Mouse (Mus musculus): Measurements from ENCODE around the gene Kcnq1. TPM values are rescaled to one million over a fixed set of nuclear protein-coding genes. Genes with fewer than 3 reads are reported as not detected.

The Kcnq1 gene
- polyA plus RNA-seq, 1 experiment from 2014 or later: 7.9 TPM

GRCm38 (mm10) chr7:143069751-143070400 lies 36.3 kb upstream of the Kcnq1 start:
- Histone ChIP-seq H3K9ac (peak overlapping the region; percentile 82), H3K4me2 (replicated peaks) (peak overlapping the region; percentile 96), H3K4me1 (replicated peaks) (peaks cover 21% of the 10 kb centered on the region), H3K4me3 (replicated peaks) (peak overlapping the region; percentile 80), H3K36me3 (peaks cover 21% of the 10 kb centered on the region; the same call in 1 of the 2 replicates), H3K27me3 (replicated peaks) (no peaks in the 10 kb centered on the region), H3K27ac (peak overlapping the region; percentile 82), H3K9me3 (no peaks in the 10 kb centered on the region)
- WGBS: 11% methylated on average over 30 of the region's 30 CpGs
- ATAC-seq: peak; percentile 27; the same call in 1 of the 2 replicates

DNA sequence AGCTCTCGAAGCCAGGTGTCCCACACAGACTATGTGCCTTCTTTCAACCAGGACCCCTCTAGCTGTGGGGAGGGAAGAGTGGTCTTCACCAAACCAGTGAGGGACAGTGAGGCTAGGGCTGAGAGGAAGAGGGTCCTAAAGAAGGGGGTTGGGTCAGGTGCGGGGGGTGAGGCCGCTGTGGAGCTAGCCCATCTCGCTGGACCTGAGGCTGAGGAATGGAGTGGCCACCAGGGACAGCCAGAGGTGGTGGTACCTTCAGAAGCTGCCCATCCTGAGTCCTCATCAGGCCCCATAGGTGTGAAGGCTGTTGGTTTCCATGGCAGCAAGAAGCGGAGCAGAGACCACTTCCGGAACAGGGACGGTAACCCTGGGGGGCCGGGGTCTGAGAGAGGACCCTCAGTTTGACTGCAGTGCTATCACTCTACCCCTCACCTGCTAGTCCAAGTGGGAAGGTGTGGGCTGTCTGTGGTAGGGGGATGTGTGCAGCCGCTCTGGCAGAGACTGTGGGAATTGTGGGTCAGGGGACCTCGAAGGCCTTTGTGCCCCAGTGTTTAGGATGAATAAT lies 35.6 kb upstream of the Kcnq1 start:
- H3K9me3 ChIP-seq: no peaks in the 10 kb centered on the region
- peak overlapping the region; percentile 96 for H3K4me2 ChIP-seq (replicated peaks)
- ATAC-seq: no peak
- no peaks in the 10 kb centered on the region for H3K27me3 ChIP-seq (replicated peaks)
- peak overlapping the region; percentile 82 for H3K9ac ChIP-seq
- no peak overlapping the region for H3K27ac ChIP-seq
- H3K36me3 ChIP-seq: peaks cover 21% of the 10 kb centered on the region; the same call in 1 of the 2 replicates
- WGBS: 80% methylated on average over 10 of the region's 10 CpGs
- peaks cover 21% of the 10 kb centered on the region for H3K4me1 ChIP-seq (replicated peaks)
- H3K4me3 ChIP-seq (replicated peaks): peak overlapping the region; percentile 80

DNA sequence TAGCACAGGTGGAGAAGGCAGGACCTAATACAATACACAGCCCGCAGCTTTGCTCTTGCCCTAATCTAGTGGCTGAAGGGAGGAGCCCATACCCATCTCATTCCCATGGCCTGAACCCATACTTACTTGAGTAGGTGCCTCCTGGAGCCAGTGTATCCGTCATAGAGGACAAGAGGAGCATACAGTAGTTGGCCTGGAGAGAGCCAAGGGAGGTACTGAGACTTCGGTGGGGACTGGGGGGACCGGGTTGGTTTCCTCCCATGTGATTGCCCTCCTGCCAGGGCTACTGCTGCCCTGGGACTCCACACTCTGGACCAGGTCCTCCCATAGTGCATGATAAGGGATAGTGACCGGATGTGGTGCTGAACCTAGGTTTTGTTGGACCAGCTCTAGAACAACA lies 33.6 kb upstream of the Kcnq1 start:
- Histone ChIP-seq H3K36me3 (0 out of 2 replicates have a peak, but pooled peaks cover 8% of the 10 kb centered on the region), H3K27me3 (replicated peaks) (no peaks in the 10 kb centered on the region), H3K4me3 (replicated peaks) (no peak overlapping the region), H3K4me2 (replicated peaks) (no peak overlapping the region), H3K27ac (no peak overlapping the region), H3K9me3 (no peaks in the 10 kb centered on the region), H3K9ac (no peak overlapping the region), H3K4me1 (replicated peaks) (peaks cover 21% of the 10 kb centered on the region)
- WGBS: 82% methylated on average over 5 of the region's 5 CpGs
- ATAC-seq: no peak

DNA sequence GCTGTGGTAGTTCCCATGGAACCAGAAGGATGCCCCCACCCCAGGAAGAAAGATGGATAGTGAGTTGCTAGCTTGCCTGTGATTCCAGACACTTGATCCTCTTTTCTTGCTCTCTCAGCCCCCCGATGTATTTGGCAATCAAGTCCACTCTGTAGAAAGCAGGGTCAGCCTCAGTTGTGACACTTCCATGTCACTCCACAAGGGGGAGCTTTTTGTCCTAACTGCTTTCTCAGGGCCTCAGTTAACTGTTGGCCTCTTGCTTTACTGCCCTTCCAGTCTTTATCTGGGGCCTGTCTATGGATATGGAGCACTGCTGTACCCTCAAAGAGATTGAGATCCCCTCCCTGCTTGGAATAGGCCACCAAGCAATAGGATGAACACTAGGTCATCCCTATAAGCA lies 33.1 kb upstream of the Kcnq1 start:
- H3K4me2 ChIP-seq (replicated peaks): no peak overlapping the region
- H3K36me3 ChIP-seq: 0 out of 2 replicates have a peak, but pooled peaks cover 3% of the 10 kb centered on the region
- H3K4me3 ChIP-seq (replicated peaks): no peak overlapping the region
- H3K9ac ChIP-seq: no peak overlapping the region
- 76% methylated on average over 1 of the region's 1 CpGs for WGBS
- H3K27me3 ChIP-seq (replicated peaks): no peaks in the 10 kb centered on the region
- H3K4me1 ChIP-seq (replicated peaks): peaks cover 19% of the 10 kb centered on the region
- H3K9me3 ChIP-seq: no peaks in the 10 kb centered on the region
- ATAC-seq: no peak
- no peak overlapping the region for H3K27ac ChIP-seq

GRCm38 (mm10) chr7:143075394-143075793 lies 30.8 kb upstream of the Kcnq1 start:
- no peak for ATAC-seq
- no peaks in the 10 kb centered on the region for H3K9me3 ChIP-seq

DNA sequence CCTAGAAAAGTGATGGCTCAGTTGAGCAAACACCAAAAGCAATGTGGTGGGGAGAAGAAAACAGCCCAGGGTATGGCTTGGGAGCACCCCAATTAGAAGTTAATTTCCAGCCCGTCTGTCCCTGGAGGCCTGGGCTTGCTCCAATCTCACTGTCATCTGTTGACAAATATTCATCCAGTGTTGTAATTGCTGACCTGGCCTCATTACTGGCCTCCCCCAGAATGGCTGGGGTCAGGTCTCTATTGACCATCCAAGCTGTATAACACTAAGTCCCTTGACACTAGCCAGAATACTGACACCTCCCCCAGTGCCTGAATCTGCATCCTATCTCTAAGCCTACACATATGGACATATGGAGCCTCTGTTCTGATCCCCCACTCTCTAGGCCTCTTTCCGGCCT lies 28.8 kb upstream of the Kcnq1 start:
- WGBS: 75% methylated on average over 2 of the region's 2 CpGs
- Histone ChIP-seq H3K27ac (no peak overlapping the region), H3K4me2 (replicated peaks) (no peak overlapping the region)

More at GRCm38 (mm10) chr7:143075394-143075793, 30.8 kb upstream of the Kcnq1 start:
- Histone ChIP-seq H3K9ac (no peak overlapping the region), H3K4me3 (replicated peaks) (no peak overlapping the region), H3K27ac (no peak overlapping the region), H3K4me1 (replicated peaks) (peaks cover 7% of the 10 kb centered on the region), H3K27me3 (replicated peaks) (no peaks in the 10 kb centered on the region), H3K4me2 (replicated peaks) (no peak overlapping the region), H3K36me3 (0 out of 2 replicates have a peak, but pooled peaks cover 3% of the 10 kb centered on the region)
- 79% methylated on average over 5 of the region's 5 CpGs for WGBS

GRCm38 (mm10) chr7:143082024-143082423 lies 24.1 kb upstream of the Kcnq1 start:
- Histone ChIP-seq H3K27ac (no peak overlapping the region), H3K4me3 (replicated peaks) (no peak overlapping the region), H3K9me3 (no peaks in the 10 kb centered on the region), H3K4me1 (replicated peaks) (peaks cover 5% of the 10 kb centered on the region; the same call in 1 of the 2 replicates), H3K36me3 (no peaks in the 10 kb centered on the region), H3K9ac (no peak overlapping the region), H3K27me3 (replicated peaks) (no peaks in the 10 kb centered on the region), H3K4me2 (replicated peaks) (no peak overlapping the region)
- 59% methylated on average over 6 of the region's 6 CpGs for WGBS
- ATAC-seq: no peak; the same call in 1 of the 2 replicates

More for the DNA sequence above, 28.8 kb upstream of the Kcnq1 start:
- H3K9ac ChIP-seq: no peak overlapping the region
- 0 out of 2 replicates have a peak, but pooled peaks cover 2% of the 10 kb centered on the region for H3K36me3 ChIP-seq
- ATAC-seq: no peak
- no peak overlapping the region for H3K4me3 ChIP-seq (replicated peaks)
- no peaks in the 10 kb centered on the region for H3K4me1 ChIP-seq (replicated peaks)
- H3K27me3 ChIP-seq (replicated peaks): no peaks in the 10 kb centered on the region
- no peaks in the 10 kb centered on the region for H3K9me3 ChIP-seq

- Histone ChIP-seq H3K27ac (no peak overlapping the region), H3K27me3 (replicated peaks) (no peaks in the 10 kb centered on the region), H3K9me3 (no peaks in the 10 kb centered on the region), H3K4me1 (replicated peaks) (peaks cover 5% of the 10 kb centered on the region; the same call in 1 of the 2 replicates), H3K36me3 (no peaks in the 10 kb centered on the region), H3K4me2 (replicated peaks) (no peak overlapping the region), H3K4me3 (replicated peaks) (no peak overlapping the region), H3K9ac (no peak overlapping the region)
- ATAC-seq: no peak
- 83% methylated on average over 2 of the region's 2 CpGs for WGBS
Observed at GRCm38 (mm10) chr7:143083708-143084107, 22.5 kb upstream of the Kcnq1 start.

- H3K36me3 ChIP-seq: no peaks in the 10 kb centered on the region
- H3K4me2 ChIP-seq (replicated peaks): peak overlapping the region; percentile 46
- H3K27me3 ChIP-seq (replicated peaks): no peaks in the 10 kb centered on the region
- peak; percentile 34 for ATAC-seq
- no peaks in the 10 kb centered on the region for H3K9me3 ChIP-seq
- 46% methylated on average over 2 of the region's 2 CpGs for WGBS
- H3K9ac ChIP-seq: peak overlapping the region; percentile 39
- H3K27ac ChIP-seq: peak overlapping the region; percentile 69
- H3K4me1 ChIP-seq (replicated peaks): peaks cover 5% of the 10 kb centered on the region; the same call in 1 of the 2 replicates
- H3K4me3 ChIP-seq (replicated peaks): peak overlapping the region; percentile 23
Observed at GRCm38 (mm10) chr7:143086366-143086765, 19.8 kb upstream of the Kcnq1 start.

DNA sequence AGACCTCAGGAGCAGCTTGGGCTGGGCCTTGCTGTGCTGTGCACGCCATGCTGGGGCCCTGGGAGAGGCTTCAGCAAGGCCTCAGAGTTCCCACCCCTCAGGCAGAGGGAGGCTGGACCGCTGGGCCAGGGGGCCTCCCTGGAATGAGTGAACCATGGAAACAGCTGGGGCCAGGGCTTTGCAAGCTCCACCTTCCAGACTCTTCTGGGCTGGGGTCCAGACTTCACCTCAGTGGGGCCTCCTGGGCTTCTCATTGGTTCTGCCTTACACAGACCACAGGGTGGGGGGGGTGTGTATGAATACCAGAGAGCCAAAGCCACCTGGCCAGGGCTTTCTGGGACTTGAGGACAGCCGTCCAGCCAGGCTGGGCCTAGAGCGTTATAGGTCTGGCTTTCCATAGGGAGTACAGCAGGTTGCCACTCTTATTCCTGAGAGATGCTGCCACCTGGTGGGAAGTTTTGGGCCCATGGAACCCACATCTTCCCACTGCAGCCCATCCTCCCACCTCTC lies 19.0 kb upstream of the Kcnq1 start:
- 38% methylated on average over 4 of the region's 4 CpGs for WGBS
- H3K9me3 ChIP-seq: no peaks in the 10 kb centered on the region
- H3K36me3 ChIP-seq: no peaks in the 10 kb centered on the region
- peak overlapping the region; percentile 69 for H3K27ac ChIP-seq
- peak; percentile 88 for ATAC-seq
- H3K27me3 ChIP-seq (replicated peaks): no peaks in the 10 kb centered on the region
- H3K4me1 ChIP-seq (replicated peaks): peaks cover 5% of the 10 kb centered on the region; the same call in 1 of the 2 replicates
- H3K9ac ChIP-seq: peak overlapping the region; percentile 39
- H3K4me2 ChIP-seq (replicated peaks): peak overlapping the region; percentile 46
- H3K4me3 ChIP-seq (replicated peaks): peak overlapping the region; percentile 23

DNA sequence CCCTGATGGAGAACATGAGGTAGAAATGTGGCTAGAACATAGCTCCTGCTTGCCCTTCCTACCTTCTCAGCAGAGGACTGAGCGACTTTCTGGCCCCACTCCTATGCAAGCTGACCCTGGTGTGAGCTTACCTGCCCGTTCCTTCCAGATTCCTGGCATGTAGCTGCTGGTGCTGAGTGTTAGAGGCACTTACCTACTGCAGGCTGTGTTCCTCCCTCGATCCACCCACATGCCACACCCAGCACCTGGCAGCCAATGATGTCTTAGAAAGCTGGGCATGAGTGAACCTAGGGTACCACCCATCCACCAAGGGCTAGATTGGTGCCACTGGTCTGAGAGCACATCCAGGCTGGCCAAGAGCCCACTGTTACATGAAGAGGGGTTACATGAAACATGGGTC lies 12.3 kb upstream of the Kcnq1 start:
- 71% methylated on average over 3 of the region's 3 CpGs for WGBS
- no peaks in the 10 kb centered on the region for H3K4me1 ChIP-seq (replicated peaks)
- ATAC-seq: no peak
- H3K4me2 ChIP-seq (replicated peaks): no peak overlapping the region
- H3K27ac ChIP-seq: no peak overlapping the region
- H3K4me3 ChIP-seq (replicated peaks): no peak overlapping the region
- H3K36me3 ChIP-seq: no peaks in the 10 kb centered on the region
- H3K9ac ChIP-seq: no peak overlapping the region
- H3K9me3 ChIP-seq: no peaks in the 10 kb centered on the region
- no peaks in the 10 kb centered on the region for H3K27me3 ChIP-seq (replicated peaks)

- Histone ChIP-seq H3K27ac (no peak within 1 kb of the TSS), H3K36me3 (no peaks in the 10 kb centered on the region), H3K4me2 (replicated peaks) (no peak within 1 kb of the TSS), H3K9me3 (no peaks in the 10 kb centered on the region), H3K9ac (no peak within 1 kb of the TSS), H3K4me1 (replicated peaks) (no peaks in the 10 kb centered on the region), H3K27me3 (replicated peaks) (no peaks in the 10 kb centered on the region), H3K4me3 (replicated peaks) (no peak within 1 kb of the TSS)
- 43% methylated on average over 10 of the region's 10 CpGs for WGBS
- ATAC-seq: peak; percentile 65
Observed at GRCm38 (mm10) chr7:143094592-143095553, 11.3 kb upstream of the Kcnq1 start, which contains the start of gene Trpm5. TSS of gene Trpm5 (minus strand) at chr7:143094642.
